Mouse (Mus musculus) frontal cortex, postnatal 10 days (tissue): Measurements from ENCODE around the gene Cptp.
A peak's percentile ranks its signal among the peaks of the same experiment; 100 is the strongest.

Experiments used
- DNase-seq, 2 experiments: peaks; one replicate each; pipeline ENCODE4 v3.0.0; 2022; ENCODE audit warnings: low spot score in 2 of 2, mixed read lengths in 1 of 2

The Cptp gene

GRCm38 (mm10) chr4:155841651-155842270 lies 27.5 kb downstream of the Cptp start:
- DNase-seq: peak in 1 of 2 experiments; percentile 13

DNA sequence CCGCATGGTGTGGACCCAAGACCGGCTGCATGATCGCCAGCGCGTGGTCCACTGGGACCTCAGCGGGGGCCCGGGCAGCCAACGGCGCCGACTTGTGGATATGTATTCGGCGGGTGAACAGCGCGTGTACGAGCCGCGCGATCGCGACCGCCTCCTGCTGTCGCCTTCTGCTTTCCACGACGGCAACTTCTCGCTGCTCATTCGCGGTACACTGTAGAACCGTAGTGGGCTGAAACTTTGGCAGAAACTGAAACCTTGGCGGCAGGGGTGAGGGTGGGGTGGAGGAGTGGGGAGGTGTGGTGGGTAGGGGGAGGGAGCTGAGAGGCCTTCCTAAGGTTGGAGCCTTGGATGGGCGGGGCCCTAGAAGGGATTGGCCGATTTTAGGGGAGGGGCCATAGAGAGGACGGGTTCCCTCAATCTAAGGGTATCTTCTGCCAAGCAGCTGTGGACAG lies 28.2 kb downstream of the Cptp start:
- DNase-seq: peak in 1 of 2 experiments; percentile 35

DNA sequence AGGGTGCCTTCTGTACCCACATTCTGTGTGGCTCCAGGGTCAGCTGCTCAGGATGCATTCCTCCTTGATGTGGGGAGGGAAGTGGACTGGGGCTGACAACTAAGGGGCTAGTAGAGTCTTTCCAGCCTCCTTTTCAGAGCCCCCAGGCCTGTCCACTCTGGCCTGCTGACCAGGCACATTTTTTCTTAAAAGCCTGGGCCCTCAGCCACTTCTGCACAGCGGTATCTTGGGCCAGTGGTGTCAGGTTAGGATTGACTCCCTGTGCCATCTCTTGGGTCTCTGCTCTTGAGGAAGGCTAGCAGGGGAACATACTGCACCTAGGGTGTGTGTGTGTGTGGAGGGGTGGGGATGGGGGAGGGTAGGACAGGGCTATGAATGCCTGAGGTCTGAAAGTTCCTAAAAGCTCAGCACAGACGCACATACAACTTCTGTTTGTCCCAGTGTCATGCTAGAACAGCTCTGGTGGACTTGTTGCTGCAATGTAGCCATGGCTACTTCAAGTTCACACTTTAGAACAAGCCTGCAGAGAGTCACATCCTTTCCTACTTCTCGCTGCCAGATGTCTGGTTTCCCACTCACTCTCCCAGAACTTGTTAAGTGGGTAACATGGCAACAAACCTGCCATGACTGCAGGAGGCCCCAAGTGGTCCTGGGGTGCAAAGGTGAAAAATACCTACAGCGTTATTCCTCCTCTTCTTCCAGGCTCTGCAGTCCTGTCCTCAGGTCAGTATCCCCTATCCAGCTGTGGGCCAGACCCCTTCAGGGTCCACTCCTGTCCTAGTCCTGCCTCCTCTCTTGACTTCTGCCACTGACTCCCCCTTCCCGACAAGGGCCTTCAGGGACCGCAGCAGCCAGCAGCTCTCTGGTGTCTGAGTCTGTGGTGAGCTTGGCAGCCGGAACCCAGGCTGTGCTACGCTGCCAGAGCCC lies 28.9 kb downstream of the Cptp start:
- no peak for DNase-seq

DNA sequence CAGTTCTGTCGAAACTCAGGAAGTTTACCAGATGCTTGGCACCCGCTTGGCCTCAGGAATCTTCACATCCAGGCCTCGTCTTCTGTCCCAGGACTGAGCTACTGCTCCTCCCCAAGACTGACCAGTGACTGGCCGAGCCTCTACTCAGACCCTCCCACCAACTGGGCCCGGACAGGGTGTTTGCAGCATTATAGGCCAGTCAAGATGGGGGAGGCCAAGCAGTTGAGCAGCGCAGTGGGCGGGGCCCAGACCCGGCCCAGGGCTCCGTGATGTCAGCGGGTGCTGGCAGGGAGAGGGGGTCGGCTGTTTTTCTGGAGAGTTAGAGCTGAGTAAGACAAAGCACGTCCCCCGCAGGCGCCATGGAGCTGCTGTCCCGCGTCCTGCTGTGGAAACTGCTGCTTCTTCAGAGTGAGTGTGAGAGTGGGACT lies 29.7 kb downstream of the Cptp start, which contains the start of gene Mxra8:
Gene Mxra8, plus strand, starts transcription at position 198 of the 428 bp plus-strand sequence.
- peak in 1 of 2 experiments; percentile 52 for DNase-seq

DNA sequence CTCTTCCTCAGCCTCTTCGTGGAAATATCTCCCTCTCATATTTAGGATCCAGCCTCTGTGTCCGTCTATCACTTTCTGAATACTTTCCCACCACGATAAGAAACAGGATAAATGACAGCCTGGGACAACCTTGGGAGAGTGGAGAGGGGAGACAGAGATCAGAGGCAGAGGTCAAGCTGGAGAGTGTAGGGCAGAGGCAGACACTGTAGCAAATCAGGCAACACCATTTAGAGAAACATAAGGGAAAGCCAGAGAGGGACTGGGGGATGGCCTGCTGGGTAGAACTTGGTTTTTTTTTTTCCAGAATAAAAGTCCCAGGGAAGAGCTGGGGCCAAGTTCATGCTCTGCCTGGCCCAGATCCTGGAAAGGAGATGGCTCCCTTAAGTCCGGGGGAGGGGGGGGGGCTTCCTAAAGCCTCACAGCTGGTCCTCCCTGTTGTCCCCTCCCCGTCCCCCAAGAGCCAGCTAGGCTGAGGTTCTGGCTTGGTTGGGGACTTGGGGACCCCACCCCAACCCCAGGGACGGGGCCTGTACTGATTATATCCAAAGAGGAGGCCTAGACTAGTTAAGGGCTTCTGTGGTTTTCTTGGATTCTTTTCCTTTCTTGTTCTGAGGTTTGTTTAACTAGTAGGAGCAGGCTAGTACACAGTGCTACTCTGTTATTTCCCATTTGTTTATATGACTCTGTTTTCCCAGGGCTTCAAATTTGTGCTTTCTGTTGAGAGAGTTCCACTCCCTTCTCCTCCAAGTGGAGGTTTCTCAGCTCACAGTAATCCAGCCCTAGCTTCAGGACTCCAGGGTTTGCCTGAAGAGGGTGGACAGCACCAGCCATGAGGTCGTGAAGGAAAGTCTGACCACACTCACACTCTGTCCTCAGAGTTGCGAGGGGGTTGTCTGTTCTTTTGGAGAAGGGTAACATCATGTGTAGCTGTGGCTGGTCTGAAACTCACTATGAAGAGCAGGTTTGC lies 30.8 kb downstream of the Cptp start:
- DNase-seq: no peak

DNA sequence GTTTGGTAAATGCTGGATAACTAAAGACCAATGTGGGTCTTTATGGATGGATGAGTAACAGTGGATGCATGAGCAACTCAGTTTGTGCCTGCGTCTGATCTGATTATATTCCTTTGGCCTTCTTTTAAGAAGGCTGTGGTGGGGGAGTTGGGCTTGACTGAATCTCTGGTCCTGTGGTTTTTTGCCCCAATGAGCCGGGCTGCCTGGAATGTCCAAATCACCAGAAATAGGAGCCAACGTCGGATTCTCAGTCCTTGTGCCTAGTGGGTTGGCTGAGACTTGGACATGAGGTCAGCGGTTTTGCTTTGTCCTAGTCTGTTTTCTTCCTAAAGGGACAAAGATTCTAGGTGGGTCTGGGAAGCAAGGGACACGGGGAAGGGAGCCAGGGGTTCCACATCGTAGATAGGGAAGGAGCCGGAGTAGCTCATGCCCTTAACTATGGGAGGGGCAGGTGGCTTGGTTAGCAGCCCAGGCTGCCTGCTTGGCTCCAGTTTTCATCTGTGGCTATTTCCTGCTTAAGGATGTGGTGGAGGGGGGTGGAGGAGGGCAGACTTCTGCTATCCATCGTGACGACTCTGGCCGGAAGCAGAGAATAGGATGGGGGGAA lies 31.7 kb downstream of the Cptp start:
- DNase-seq: no peak

DNA sequence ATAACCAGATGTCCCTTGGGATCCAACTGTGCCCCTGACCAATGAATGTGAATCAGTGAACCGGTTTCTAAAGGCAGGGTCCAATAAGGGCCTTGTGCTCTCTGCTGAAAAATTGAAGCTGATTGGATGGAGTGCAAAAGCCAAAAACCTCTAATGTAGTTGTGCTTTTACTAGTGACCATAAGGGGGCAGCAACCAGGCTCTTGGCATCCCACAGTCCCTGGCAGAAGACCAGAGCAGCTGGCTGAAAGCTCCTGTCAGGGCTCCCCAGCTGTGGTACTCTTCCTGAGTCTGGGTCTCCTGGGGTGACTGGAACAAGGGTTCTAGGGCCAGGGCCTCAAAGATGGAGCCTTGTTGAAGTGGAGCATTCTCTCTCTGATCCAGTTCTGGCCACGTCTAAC lies 35.4 kb downstream of the Cptp start:
- peak; percentile 67 to 70 for DNase-seq

DNA sequence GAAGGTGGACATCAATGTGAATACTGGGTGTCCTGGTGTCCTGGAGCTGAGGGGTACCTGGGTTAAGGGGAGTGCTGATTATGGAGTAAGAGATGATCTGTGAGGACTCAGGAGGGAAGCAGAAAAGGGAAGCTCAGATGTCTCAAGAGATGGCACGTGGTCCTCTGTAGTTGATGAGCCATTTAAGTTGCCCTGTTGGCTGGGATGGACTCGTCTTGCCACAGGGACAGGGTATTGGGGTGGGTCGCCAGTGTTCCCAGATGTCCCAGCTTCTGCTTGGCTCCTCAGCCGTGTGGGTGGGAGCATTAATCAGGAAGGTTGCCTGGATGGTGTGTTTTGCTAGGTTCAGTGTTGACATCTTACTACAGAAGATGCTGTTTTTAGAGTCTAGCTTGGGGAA lies 36.0 kb downstream of the Cptp start:
- DNase-seq: no peak

DNA sequence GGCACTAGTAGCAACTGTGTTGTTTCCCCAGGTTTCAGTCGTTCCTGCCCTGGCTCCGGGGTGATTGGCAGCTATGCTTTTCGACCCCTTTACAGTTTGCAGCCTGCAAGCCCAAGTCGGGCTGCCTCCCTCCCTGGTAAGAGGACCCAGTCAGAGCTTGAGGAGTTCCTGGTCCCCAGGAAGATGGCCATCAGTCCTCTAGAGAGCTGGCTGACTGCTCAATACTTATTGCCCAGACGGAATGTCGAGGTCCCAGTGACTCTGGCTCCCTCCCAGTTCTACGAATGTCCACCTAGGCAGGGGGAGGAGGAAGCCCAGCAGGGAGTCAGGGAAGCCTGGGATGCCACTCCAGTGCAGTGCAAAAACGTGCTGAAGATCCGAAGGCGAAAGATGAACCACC lies 36.9 kb downstream of the Cptp start:
- DNase-seq: no peak

- no peak for DNase-seq
Measured at GRCm38 (mm10) chr4:155831831-155832230, 37.4 kb downstream of the Cptp start.

DNA sequence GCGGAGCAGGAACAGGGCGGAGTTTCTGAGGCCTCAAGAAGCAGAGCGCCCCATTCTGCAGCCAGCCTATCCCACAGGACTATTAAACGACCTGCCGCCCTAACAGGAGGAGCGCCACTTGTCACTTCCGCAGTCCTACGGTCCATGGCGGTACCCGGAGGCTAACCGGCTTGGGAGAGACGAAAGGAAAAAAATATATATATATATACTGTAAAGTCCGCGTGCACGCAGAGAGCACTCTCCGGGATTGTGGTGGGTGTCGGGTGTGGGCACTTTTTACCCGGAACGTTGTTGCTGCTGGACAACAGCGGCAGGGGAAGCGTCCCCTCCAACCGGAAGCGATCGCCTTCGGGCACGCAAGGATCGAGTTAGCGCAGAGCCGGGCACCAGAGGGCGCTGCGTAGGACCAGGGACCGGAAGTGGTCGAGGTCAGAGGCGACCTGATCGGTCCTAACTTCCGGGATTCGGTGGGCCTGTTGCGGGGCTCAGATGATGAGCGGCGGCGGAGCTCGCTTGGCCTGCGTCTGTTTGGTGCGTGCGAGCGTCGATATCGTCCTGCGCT lies 38.0 kb downstream of the Cptp start, which contains the start of gene Aurkaip1:
Gene Aurkaip1, plus strand, starts transcription at position 68 of the 562 bp plus-strand sequence.
- DNase-seq: peak; percentile 91 to 96

GRCm38 (mm10) chr4:155830596-155830995 lies 38.6 kb downstream of the Cptp start:
- DNase-seq: no peak

DNA sequence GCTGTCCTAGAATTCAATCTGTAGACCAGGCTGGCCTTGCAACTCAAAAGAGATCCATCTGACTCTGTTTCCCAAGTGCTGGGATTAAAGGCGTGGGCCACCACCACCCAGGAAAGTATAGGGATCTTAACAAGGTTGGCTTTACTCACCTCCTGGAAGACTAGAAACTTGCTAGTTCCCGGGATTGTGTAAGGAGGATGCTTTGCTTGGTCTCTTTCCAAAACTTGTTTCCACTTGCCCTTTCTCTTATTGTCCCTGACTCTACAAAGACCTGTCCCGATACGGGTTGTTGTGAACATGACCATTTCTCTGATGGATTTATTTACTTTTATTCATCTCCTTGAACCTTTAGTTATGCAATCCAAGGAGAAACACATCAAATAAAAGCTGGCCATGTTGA lies 39.4 kb downstream of the Cptp start:
- DNase-seq: no peak

DNA sequence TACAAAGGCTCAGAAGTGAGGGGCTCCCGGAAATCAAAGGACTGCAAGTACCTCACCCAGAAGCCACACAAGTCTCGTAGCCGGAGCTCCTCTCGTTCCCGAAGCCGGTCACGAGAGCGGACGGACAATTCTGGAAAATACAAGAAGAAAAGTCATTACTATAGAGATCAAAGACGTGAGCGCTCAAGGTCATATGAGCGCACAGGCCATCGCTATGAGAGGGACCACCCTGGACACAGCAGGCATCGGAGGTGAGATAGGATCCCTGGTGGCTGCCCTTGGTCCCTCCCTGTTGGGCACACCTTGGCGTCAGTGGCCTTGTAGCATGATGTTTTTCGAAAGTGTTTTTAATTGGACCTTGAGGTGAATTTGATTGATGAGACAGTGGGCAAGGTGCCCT lies 45.8 kb downstream of the Cptp start:
- no peak for DNase-seq

- DNase-seq: no peak
Measured at GRCm38 (mm10) chr4:155821025-155821424, 48.2 kb downstream of the Cptp start.

DNA sequence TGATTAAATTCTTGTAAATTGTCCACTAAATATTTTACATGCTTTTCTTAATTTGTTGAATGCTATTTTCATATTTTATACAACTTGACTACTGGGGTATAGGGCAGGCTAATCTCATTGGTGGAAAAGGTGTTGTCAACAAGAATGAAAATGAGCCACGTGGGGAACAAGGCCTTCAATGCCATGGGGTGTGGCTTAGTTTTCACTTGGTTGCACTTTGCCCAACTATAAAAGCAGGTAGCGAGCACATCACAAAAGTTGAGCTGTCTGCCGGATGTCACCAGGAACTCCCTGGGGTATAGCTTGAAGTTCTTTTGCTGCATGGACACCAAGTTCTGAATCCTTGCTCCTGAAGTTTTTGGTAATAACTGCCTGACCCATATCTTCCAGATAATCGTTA lies 51.7 kb downstream of the Cptp start:
- DNase-seq: no peak
